Mouse (Mus musculus): ENCODE results near the gene Gli2. TPM values are rescaled to one million over a fixed set of nuclear protein-coding genes. Genes with fewer than 3 reads are reported as not detected.
A peak's percentile ranks its signal among the peaks of the same experiment; 100 is the strongest.

Gli2 gene
- polyA plus RNA-seq, 2 experiments: 23.0 to 31.5 TPM

DNA sequence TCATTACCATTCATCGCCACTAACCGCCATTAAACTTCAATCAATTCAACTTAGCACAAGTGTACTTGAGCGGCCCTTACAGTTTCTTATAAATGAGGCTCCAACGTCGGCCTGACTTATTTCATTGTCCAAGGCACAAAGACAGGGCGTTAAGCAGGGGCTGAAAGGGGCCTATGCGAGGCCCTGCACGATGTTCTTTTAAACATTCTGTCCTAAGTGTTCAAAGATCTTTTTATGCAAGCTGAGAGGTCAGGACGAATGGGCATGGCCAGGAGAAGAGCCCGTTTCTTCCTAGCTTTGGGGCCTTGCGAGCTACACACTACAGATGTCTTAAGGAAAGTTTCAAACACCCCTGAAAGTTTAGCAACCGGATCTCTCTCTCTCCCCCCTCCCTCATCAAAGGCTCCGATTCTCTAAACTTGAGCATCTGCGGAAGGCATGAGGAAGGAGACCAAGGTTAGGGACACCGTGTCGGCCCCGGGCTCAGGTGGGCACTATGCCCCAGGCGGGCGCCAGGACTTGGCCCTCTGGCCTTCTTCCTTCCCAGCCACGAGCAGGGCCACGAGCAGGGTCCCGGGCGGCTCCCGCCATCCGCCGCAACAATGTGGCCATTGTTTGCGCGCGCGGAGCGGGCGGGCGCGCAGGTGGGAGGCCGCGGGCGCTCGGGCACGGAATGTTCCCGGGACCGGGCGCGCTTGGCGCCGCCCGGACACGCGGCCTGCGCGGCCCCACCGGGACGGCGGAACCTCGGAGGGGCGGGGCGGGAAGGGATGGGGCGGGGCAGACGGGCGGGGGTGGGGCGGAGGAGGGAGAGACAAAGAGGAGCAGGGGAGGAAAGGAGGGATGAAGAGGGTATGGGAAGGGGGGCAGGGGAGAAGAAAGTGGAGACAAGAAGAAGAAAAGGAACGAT lies 5.7 kb downstream of the Gli2 start:
- WGBS: 2% methylated on average over 57 of the region's 61 CpGs

GRCm38 (mm10) chr1:119038436-119038835 lies 15.0 kb downstream of the Gli2 start:
- DNase-seq (ENCODE audit: low spot score) (no peak), ATAC-seq (ENCODE audit: low FRiP score, low read depth) (no peak)
- H3K27ac ChIP-seq (replicated peaks; ENCODE audit: low read depth, low read length): no peak overlapping the region
- WGBS: 80% methylated on average over 1 of the region's 1 CpGs
- TF ChIP-seq POLR2A (IDR thresholded peaks at IDR 0.05; ENCODE audit: borderline replicate concordance, extremely low read depth, insufficient read depth, insufficient read length): no peak
- H3K4me3 ChIP-seq (replicated peaks; ENCODE audit: low read length): no peak overlapping the region
- H3K4me1 ChIP-seq (ENCODE audit: control insufficient read depth, insufficient read depth, low read length): peaks cover 29% of the 10 kb centered on the region
- H3K9ac ChIP-seq (ENCODE audit: low read depth, low read length, severe bottlenecking): no peak overlapping the region
- H3K27me3 ChIP-seq (ENCODE audit: control insufficient read depth, insufficient read depth, low read length): no peaks in the 10 kb centered on the region
- no peaks in the 10 kb centered on the region for H3K9me3 ChIP-seq (ENCODE audit: control insufficient read depth, low read length)
- H3K4me2 ChIP-seq (replicated peaks; ENCODE audit: low read depth, low read length, severe bottlenecking): no peak overlapping the region
- peaks cover 12% of the 10 kb centered on the region; the same call in 1 of the 2 replicates for H3K36me3 ChIP-seq (ENCODE audit: control insufficient read depth, insufficient read depth, low read length)

More for the DNA sequence above, 5.7 kb downstream of the Gli2 start:
- H3K4me2 ChIP-seq (replicated peaks; ENCODE audit: low read depth, low read length, severe bottlenecking): peak overlapping the region; percentile 92
- no peak for TF ChIP-seq POLR2A (IDR thresholded peaks at IDR 0.05; ENCODE audit: borderline replicate concordance, extremely low read depth, insufficient read depth, insufficient read length)
- DNase-seq (ENCODE audit: low spot score): no peak
- peak overlapping the region; percentile 91 for H3K27ac ChIP-seq (replicated peaks; ENCODE audit: low read depth, low read length)
- no peaks in the 10 kb centered on the region for H3K36me3 ChIP-seq (ENCODE audit: control insufficient read depth, insufficient read depth, low read length)
- no peaks in the 10 kb centered on the region for H3K27me3 ChIP-seq (ENCODE audit: control insufficient read depth, insufficient read depth, low read length)
- ATAC-seq (ENCODE audit: low FRiP score, low read depth): peak; percentile 11; the same call in 1 of the 2 replicates
- peak overlapping the region; percentile 78 for H3K9ac ChIP-seq (ENCODE audit: low read depth, low read length, severe bottlenecking)
- peak overlapping the region; percentile 53 for H3K4me3 ChIP-seq (replicated peaks; ENCODE audit: low read length)
- H3K9me3 ChIP-seq (ENCODE audit: control insufficient read depth, low read length): no peaks in the 10 kb centered on the region
- H3K4me1 ChIP-seq (ENCODE audit: control insufficient read depth, insufficient read depth, low read length): peaks cover 33% of the 10 kb centered on the region

GRCm38 (mm10) chr1:119035931-119036330 lies 17.5 kb downstream of the Gli2 start:
- ATAC-seq (ENCODE audit: low FRiP score, low read depth) (no peak), DNase-seq (ENCODE audit: low spot score) (no peak)
- TF ChIP-seq POLR2A (IDR thresholded peaks at IDR 0.05; ENCODE audit: borderline replicate concordance, extremely low read depth, insufficient read depth, insufficient read length): no peak
- Histone ChIP-seq H3K9ac (ENCODE audit: low read depth, low read length, severe bottlenecking) (no peak overlapping the region), H3K27ac (replicated peaks; ENCODE audit: low read depth, low read length) (no peak overlapping the region; the same call in 1 of the 2 replicates), H3K36me3 (ENCODE audit: control insufficient read depth, insufficient read depth, low read length) (peaks cover 12% of the 10 kb centered on the region; the same call in 1 of the 2 replicates), H3K9me3 (ENCODE audit: control insufficient read depth, low read length) (no peaks in the 10 kb centered on the region), H3K4me3 (replicated peaks; ENCODE audit: low read length) (no peak overlapping the region), H3K4me1 (ENCODE audit: control insufficient read depth, insufficient read depth, low read length) (peaks cover 39% of the 10 kb centered on the region), H3K27me3 (ENCODE audit: control insufficient read depth, insufficient read depth, low read length) (no peaks in the 10 kb centered on the region), H3K4me2 (replicated peaks; ENCODE audit: low read depth, low read length, severe bottlenecking) (no peak overlapping the region)
- 49% methylated on average over 8 of the region's 8 CpGs for WGBS

DNA sequence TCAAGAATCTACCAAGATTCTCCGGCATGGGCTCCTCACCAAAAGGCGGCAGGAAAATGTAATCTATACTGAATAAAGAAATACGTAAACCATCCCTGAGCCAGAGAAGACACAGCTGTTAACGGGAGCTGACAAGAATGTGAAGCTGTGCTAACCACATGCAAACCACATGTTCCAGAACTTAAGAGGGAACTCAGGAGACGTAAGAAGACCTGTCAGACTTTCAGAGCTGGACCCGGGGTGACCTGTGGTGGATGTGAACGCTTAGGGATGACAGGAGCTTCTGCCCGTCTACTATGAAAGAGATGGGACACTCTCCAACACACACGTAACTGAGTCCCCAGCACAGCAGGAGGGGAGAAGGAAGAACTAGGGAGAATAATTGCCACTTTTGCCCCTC lies 18.1 kb downstream of the Gli2 start:
- DNase-seq (ENCODE audit: low spot score) (peak; percentile 52), ATAC-seq (ENCODE audit: low FRiP score, low read depth) (no peak)
- 28% methylated on average over 9 of the region's 9 CpGs for WGBS
- Histone ChIP-seq H3K4me3 (replicated peaks; ENCODE audit: low read length) (no peak overlapping the region), H3K27ac (replicated peaks; ENCODE audit: low read depth, low read length) (peak overlapping the region; percentile 92), H3K4me2 (replicated peaks; ENCODE audit: low read depth, low read length, severe bottlenecking) (no peak overlapping the region), H3K9ac (ENCODE audit: low read depth, low read length, severe bottlenecking) (no peak overlapping the region), H3K9me3 (ENCODE audit: control insufficient read depth, low read length) (no peaks in the 10 kb centered on the region), H3K4me1 (ENCODE audit: control insufficient read depth, insufficient read depth, low read length) (peaks cover 39% of the 10 kb centered on the region), H3K27me3 (ENCODE audit: control insufficient read depth, insufficient read depth, low read length) (no peaks in the 10 kb centered on the region), H3K36me3 (ENCODE audit: control insufficient read depth, insufficient read depth, low read length) (peaks cover 7% of the 10 kb centered on the region; the same call in 1 of the 2 replicates)
- TF ChIP-seq POLR2A (IDR thresholded peaks at IDR 0.05; ENCODE audit: borderline replicate concordance, extremely low read depth, insufficient read depth, insufficient read length): no peak

DNA sequence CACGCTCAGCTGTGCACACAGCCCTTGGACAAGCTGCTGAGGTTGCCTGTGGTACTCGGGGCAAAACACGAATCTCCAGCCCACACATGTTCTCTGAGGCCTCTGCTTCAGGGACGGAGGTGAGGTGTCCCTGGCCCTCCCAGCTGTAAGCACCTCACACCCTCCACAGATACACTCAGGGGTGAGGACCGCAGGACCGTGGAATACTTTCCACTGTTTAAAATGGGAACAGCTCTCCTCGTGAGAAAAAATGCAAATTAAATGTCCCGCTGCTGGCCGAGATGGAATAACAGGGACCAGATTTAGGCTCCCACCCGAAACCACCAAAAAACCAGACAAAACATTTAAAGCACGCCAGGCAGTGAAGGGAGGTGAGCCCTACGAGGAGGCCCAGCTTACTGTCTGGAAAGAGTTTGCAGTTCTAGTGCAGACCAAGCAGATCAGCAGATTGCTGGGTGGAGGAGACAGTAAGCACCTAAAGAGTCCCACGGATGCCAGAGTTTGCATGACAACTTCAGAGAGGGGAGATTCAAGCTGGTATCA lies 19.2 kb downstream of the Gli2 start:
- H3K9ac ChIP-seq (ENCODE audit: low read depth, low read length, severe bottlenecking): peak overlapping the region; percentile 8; the same call in 1 of the 2 replicates
- ATAC-seq (ENCODE audit: low FRiP score, low read depth) (peak; percentile 11; the same call in 1 of the 2 replicates), DNase-seq (ENCODE audit: low spot score) (no peak)
- no peak for TF ChIP-seq POLR2A (IDR thresholded peaks at IDR 0.05; ENCODE audit: borderline replicate concordance, extremely low read depth, insufficient read depth, insufficient read length)
- H3K4me2 ChIP-seq (replicated peaks; ENCODE audit: low read depth, low read length, severe bottlenecking): peak overlapping the region; percentile 35
- H3K36me3 ChIP-seq (ENCODE audit: control insufficient read depth, insufficient read depth, low read length): peaks cover 5% of the 10 kb centered on the region; the same call in 1 of the 2 replicates
- H3K27me3 ChIP-seq (ENCODE audit: control insufficient read depth, insufficient read depth, low read length): no peaks in the 10 kb centered on the region
- no peak overlapping the region for H3K4me3 ChIP-seq (replicated peaks; ENCODE audit: low read length)
- WGBS: 21% methylated on average over 13 of the region's 13 CpGs
- peaks cover 42% of the 10 kb centered on the region for H3K4me1 ChIP-seq (ENCODE audit: control insufficient read depth, insufficient read depth, low read length)
- no peaks in the 10 kb centered on the region for H3K9me3 ChIP-seq (ENCODE audit: control insufficient read depth, low read length)
- peak overlapping the region; percentile 92 for H3K27ac ChIP-seq (replicated peaks; ENCODE audit: low read depth, low read length)
